Mouse (Mus musculus) lung, embryonic 15.5 days (tissue): Measurements from ENCODE around the gene Hoxa7. TPM values are rescaled to one million over a fixed set of nuclear protein-coding genes. Genes with fewer than 3 reads are reported as not detected.

Experiments used
- ATAC-seq: fragments of 200-750 bp; cut with Nextera tagmentation; 2 replicates; pipeline ENCODE4 v1.8.0; 2017; ENCODE audit warnings: moderate number of reproducible peaks, borderline replicate concordance; ENCODE audit not compliant: low FRiP score, low TSS enrichment; ENCODE audit errors: extremely low read depth
- H3K27ac ChIP-seq: fragments of 300-500 bp; sonication (generic); 2 replicates; pipeline ENCODE4 v1.5.1; 2015; ENCODE audit warnings: moderate library complexity, mild to moderate bottlenecking, inconsistent platforms
- H3K27me3 ChIP-seq: fragments of 300-500 bp; sonication (generic); 2 replicates; pipeline ENCODE4 v1.6.1; 2015; ENCODE audit warnings: inconsistent platforms
- H3K36me3 ChIP-seq: fragments of 300-500 bp; sonication (generic); 2 replicates; pipeline ENCODE4 v1.6.1; 2015; ENCODE audit warnings: inconsistent platforms
- H3K4me1 ChIP-seq: fragments of 300-500 bp; sonication (generic); 2 replicates; pipeline ENCODE4 v1.6.1; 2015; ENCODE audit warnings: inconsistent platforms
- H3K4me2 ChIP-seq: fragments of 300-500 bp; sonication (generic); 2 replicates; pipeline ENCODE4 v1.6.1; 2015; ENCODE audit warnings: inconsistent platforms, mild to moderate bottlenecking, moderate library complexity
- H3K4me3 ChIP-seq: fragments of 300-500 bp; sonication (generic); 2 replicates; pipeline ENCODE4 v1.5.1; 2015; ENCODE audit warnings: mild to moderate bottlenecking, inconsistent platforms
- H3K9ac ChIP-seq: fragments of 300-500 bp; sonication (generic); 2 replicates; pipeline ENCODE4 v1.6.1; 2015; ENCODE audit warnings: inconsistent platforms
- H3K9me3 ChIP-seq: fragments of 300-500 bp; sonication (generic); 2 replicates; pipeline ENCODE4 v1.6.1; 2016; ENCODE audit warnings: inconsistent platforms
- WGBS: fragments of 180-500 bp; shearing (Covaris S2); methylation state at CpG from one replicate; pipeline ENCODE4 v1.1.7; 2015; 5-methylcytosine and 5-hydroxymethylcytosine counted together
- polyA plus RNA-seq: library from polyadenylated mRNA; unstranded; fragments of >200 nt; fragmentation: Nextera tagmentation; extraction: Ambion mirVana; gene quantifications from 2 replicates; pipeline ENCODE4 v1.2.1, GENCODE M21; 2015

Hoxa7 gene
- polyA plus RNA-seq, 1 experiment from 2014 or later = 5.5 TPM

DNA sequence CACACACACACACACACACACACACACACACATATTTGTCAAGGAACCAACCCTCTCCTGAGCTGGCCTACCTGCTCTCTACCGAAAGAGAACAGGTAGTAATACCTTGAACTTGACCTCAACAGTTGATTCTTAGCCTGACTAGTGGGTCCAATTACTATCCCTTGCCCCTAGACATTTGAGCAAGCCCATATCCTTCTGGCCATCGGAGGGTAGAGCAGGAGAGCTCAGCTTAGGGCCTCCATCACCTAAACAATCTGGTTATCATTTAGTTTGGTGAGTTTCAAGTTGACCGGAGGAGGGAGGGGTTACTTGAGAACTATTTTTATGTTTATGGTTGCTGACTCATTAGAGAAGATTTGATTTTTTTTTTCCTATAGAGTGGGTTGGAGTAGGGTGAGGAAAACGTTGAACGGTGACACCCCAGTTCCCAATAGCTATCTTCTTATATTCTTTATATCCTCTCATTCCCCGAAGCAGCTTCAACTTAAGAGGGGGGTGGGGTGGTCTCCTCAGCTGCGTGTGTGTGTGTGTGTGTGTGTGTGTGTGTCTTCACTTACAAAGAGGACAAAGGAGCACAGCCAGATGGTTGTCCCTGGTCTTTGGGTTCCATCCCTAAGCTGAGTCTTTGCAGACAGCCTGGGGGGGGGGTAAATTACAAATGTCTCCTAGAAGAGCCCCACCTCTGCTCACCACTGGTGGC, 29.7 kb upstream of the Hoxa7 start:
- 7% methylated on average over 7 of the region's 7 CpGs for WGBS
- no peak overlapping the region for H3K4me3 ChIP-seq
- no peak overlapping the region for H3K27ac ChIP-seq
- H3K4me2 ChIP-seq = no peak overlapping the region
- peaks cover 97% of the 10 kb centered on the region for H3K27me3 ChIP-seq
- no peak for ATAC-seq
- H3K4me1 ChIP-seq = peaks cover 10% of the 10 kb centered on the region
- H3K36me3 ChIP-seq = no peaks in the 10 kb centered on the region
- no peaks in the 10 kb centered on the region for H3K9me3 ChIP-seq
- H3K9ac ChIP-seq = no peak overlapping the region

DNA sequence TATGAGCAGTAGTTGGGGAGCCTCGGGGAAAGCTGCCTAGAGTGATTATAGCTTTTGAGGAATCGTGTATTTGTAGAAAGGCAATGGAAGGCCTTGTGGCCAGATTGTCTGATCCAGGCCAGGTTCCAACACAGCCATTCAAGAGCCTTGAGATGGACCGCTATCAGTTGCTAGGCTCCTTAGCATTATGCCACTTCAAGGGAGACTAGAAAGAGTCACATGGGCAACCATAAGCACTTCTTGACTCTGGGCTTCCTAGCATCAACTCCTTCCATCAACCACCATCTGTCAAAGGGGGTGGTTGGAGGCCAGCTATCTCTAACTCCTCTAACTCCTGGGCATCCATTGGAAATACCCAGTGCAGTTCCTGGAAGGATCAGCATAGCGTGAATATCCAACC, 28.2 kb upstream of the Hoxa7 start:
- Histone ChIP-seq H3K4me2 (no peak overlapping the region), H3K4me3 (no peak overlapping the region), H3K4me1 (peaks cover 18% of the 10 kb centered on the region), H3K27ac (no peak overlapping the region), H3K36me3 (no peaks in the 10 kb centered on the region), H3K27me3 (peaks cover 99% of the 10 kb centered on the region), H3K9me3 (no peaks in the 10 kb centered on the region), H3K9ac (no peak overlapping the region)
- no peak for ATAC-seq
- 4% methylated on average over 4 of the region's 4 CpGs for WGBS

DNA sequence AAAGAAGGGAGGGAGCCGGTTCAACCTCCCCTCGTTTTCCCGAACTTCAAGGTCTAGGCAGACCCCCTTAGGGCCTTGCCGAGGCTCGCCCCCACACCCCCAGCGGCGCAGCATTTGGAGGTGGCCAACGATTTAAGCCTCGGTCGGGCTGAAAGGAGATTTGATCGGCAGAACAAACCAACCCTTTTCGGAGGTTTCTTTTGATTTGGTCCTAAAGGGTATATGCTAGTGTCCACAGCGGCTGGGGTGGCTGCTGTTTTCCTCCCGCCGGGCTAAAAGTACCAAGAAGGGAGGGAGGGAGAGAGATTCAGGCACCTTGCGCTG, 27.7 kb upstream of the Hoxa7 start:
- no peaks in the 10 kb centered on the region for H3K9me3 ChIP-seq
- H3K36me3 ChIP-seq = no peaks in the 10 kb centered on the region
- peaks cover 99% of the 10 kb centered on the region for H3K27me3 ChIP-seq
- H3K4me2 ChIP-seq = no peak overlapping the region
- no peak for ATAC-seq
- WGBS = 1% methylated on average over 16 of the region's 16 CpGs
- H3K4me1 ChIP-seq = peaks cover 18% of the 10 kb centered on the region
- no peak overlapping the region for H3K27ac ChIP-seq
- H3K4me3 ChIP-seq = 0 out of 2 replicates have a peak overlapping the region, but pooled peaks have one; percentile 4
- H3K9ac ChIP-seq = no peak overlapping the region

DNA sequence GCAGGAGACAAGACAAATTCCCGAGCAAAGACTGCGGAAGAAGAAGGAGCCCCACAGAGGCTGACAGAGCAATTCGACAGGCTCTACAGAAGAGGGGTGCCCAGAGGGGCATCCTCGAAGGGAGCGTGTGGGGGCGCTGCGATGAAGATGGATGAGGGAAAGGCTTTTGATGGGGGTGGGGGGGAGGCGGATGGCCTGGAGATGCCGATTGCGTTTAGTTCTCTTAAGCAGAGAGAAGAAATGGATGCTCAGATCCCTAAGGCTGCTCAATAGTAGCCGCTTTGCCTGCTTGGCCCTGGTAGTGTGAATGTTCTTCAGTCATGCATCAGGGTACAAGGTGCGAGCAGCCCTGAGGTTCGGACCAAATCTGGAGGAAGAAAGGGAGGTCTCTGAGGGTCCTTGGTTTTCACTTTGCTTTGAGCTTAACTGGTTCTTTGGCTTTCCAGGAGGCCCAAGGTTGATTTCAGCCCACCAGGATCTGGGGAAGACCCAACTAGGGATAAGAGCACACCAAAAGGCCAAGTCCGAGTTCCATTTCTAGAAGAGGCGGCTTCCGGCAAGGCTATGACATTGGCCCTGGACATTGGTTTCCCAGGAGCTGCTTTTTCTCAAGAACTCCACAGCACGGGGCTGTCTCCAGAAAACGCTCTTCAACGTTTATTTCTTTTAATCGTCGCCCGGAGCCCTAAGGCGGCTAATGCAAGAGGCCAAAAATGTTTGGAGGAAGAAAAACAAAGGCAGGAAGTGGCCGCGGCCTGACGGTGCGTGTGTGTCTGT, 27.2 kb upstream of the Hoxa7 start:
- peaks cover 18% of the 10 kb centered on the region for H3K4me1 ChIP-seq
- H3K4me3 ChIP-seq = 0 out of 2 replicates have a peak overlapping the region, but pooled peaks have one; percentile 4
- peaks cover 99% of the 10 kb centered on the region for H3K27me3 ChIP-seq
- no peaks in the 10 kb centered on the region for H3K9me3 ChIP-seq
- H3K9ac ChIP-seq = no peak overlapping the region
- WGBS = 2% methylated on average over 27 of the region's 27 CpGs
- H3K27ac ChIP-seq = no peak overlapping the region
- no peak overlapping the region for H3K4me2 ChIP-seq
- no peak for ATAC-seq
- H3K36me3 ChIP-seq = no peaks in the 10 kb centered on the region

DNA sequence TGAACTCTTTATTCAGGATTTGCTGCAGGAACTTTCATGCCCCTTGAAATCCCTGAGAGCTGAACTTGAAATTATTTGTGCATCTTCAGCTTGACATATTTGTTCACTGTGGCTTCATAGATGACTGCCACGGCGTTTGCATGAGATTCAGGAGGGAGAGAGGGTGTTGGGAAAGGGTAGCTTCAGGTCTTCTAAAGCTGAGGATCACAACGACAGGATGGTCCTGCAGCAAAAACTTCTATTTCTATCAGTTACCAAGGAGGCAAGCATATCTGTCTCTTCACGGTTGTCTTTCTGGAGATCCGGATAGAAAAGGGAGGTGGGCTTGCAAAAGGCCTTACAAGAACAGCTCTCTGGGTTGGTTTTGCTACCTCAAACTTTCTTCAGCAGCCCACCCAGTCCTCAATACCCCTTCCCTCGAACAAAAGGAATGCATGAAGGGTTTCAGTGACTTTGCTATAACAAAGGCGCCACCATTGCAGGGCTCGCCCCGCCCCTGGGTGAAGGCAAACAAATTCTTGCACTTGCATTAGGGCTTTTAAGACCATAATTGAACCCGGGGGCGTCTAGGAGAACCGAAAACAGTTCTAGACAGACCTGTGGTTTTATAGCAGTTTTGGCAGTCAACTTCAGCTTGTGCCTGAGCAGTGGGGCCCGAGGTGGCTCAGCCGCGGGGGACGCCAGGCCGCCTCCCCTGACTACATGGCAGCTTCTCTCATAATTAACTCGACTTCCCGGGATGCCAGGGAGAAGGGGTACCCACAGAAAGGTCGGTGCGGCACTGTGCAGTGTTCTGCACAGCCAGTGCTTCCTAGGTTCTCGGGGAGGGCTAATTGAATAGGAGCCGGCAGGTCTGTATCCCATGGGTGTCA, 26.3 kb upstream of the Hoxa7 start:
- no peak overlapping the region for H3K27ac ChIP-seq
- peaks cover 99% of the 10 kb centered on the region for H3K27me3 ChIP-seq
- ATAC-seq = no peak
- H3K36me3 ChIP-seq = no peaks in the 10 kb centered on the region
- no peaks in the 10 kb centered on the region for H3K9me3 ChIP-seq
- no peak overlapping the region for H3K4me3 ChIP-seq
- H3K4me2 ChIP-seq = no peak overlapping the region
- peaks cover 12% of the 10 kb centered on the region; the same call in 1 of the 2 replicates for H3K4me1 ChIP-seq
- no peak overlapping the region for H3K9ac ChIP-seq
- 2% methylated on average over 23 of the region's 23 CpGs for WGBS

DNA sequence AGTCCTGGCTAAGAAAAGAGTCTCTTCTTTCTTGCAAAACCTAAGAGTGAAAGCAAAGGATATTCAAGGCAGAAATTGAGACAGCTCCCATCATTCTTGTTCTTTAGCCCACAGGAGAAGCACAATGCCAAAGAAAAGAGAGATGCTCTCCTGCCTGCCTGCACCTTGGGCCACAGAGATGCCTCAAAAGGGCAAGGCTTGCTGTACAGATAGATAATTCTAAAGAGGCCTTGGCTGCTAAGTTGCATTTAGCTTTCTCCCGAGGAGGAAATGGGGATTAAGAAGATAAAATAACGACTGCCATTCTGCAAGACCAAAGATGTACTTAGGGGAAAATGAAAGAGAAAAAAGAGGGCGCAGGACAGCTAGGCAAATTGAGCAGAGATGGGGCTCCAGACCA, 25.3 kb upstream of the Hoxa7 start:
- H3K9me3 ChIP-seq = no peaks in the 10 kb centered on the region
- ATAC-seq = no peak
- H3K9ac ChIP-seq = no peak overlapping the region
- no peak overlapping the region for H3K4me2 ChIP-seq
- no peaks in the 10 kb centered on the region for H3K36me3 ChIP-seq
- peaks cover 12% of the 10 kb centered on the region; the same call in 1 of the 2 replicates for H3K4me1 ChIP-seq
- 2% methylated on average over 3 of the region's 3 CpGs for WGBS
- H3K27ac ChIP-seq = no peak overlapping the region
- peaks cover 99% of the 10 kb centered on the region for H3K27me3 ChIP-seq
- H3K4me3 ChIP-seq = no peak overlapping the region

DNA sequence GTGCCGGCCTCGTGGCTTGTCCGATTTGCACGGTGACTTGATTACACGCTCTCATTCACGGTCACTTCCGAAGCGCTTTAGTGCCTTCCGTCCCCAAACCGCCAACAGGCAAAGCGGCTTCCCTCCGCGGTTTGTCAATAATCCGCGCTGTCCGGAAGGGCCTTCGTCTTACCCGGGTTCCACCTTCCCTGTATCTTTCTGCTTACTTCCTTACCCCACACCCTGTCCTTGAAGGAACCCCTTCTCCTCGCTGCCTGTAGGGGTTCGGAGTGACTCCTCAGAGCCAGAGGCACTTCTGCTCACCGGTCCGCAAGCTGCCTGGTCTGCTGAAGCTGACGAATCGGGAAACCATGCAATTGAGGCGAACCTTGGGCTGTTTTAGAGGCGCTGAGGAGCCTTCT, 24.7 kb upstream of the Hoxa7 start:
- Histone ChIP-seq H3K4me2 (no peak overlapping the region), H3K9me3 (no peaks in the 10 kb centered on the region), H3K27me3 (peaks cover 99% of the 10 kb centered on the region), H3K9ac (no peak overlapping the region), H3K4me1 (peaks cover 12% of the 10 kb centered on the region; the same call in 1 of the 2 replicates), H3K4me3 (no peak overlapping the region), H3K36me3 (no peaks in the 10 kb centered on the region), H3K27ac (no peak overlapping the region)
- no peak for ATAC-seq
- 2% methylated on average over 26 of the region's 26 CpGs for WGBS

DNA sequence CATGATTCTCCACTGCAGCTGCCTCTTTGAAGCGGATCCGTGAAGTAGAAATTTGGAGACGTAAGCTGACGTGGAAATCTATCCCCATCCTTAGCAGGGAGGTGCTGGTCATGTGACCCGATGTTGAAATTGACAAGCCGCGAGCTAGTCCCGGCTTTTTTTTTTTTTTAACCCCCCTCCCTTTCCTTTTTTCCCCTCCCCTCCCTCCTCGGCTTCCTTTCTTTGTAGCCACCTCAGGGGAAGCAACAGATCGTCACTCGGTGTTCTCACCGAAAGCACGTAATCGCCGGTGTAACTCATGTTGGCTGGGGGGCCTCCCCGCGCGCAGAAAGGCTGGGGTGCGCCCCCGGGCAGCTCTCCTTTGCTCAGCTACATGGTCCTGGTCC, 24.1 kb upstream of the Hoxa7 start, which contains the start of gene Hoxa11:
Gene Hoxa11 (minus strand): TSS at position 54 of the 386 bp plus-strand sequence.
- no peak for ATAC-seq
- Histone ChIP-seq H3K27me3 (peaks cover 99% of the 10 kb centered on the region), H3K27ac (no peak within 1 kb of the TSS), H3K9me3 (no peaks in the 10 kb centered on the region), H3K4me2 (no peak within 1 kb of the TSS; the same call in 1 of the 2 replicates), H3K9ac (no peak within 1 kb of the TSS), H3K4me1 (peaks cover 12% of the 10 kb centered on the region; the same call in 1 of the 2 replicates), H3K36me3 (no peaks in the 10 kb centered on the region), H3K4me3 (peak within 1 kb of the TSS; percentile 8; the same call in 1 of the 2 replicates)
- WGBS = 1% methylated on average over 20 of the region's 20 CpGs

DNA sequence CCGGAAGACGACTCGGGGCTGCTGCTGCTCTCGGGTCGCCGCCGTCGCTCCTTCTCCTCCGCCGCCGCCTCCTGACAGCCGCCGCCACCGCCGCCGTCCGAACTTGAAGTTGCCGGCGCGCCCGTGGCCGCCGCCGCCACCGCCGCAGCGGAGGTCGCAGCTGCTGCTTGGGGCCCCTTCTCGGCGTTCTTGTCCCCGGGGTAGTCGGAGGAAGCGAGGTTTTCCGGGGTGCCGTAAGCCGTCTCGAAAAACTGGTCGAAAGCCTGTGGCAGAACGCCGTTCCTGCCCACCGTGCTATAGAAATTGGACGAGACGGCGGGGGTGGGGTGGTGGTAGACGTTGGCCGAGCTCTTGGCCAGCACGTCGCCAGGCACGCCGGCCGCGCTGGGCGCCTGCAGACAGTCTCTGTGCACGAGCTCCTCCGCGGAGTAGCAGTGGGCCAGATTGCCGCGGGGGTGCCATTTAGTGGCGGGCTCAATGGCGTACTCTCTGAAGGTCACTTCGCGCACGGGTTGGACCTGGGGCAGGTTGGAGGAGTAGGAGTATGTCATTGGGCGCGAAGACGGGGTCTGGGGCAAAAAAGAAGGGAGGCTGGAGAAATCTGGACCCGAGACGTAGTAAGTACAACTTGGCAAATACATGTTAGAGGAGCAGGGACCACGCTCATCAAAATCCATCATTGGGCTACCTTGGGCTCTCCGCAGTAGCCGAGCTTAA, 23.5 kb upstream of the Hoxa7 start:
- under 1% methylated on average over 71 of the region's 71 CpGs for WGBS
- H3K4me2 ChIP-seq = no peak overlapping the region
- no peaks in the 10 kb centered on the region for H3K9me3 ChIP-seq
- peaks cover 13% of the 10 kb centered on the region for H3K4me1 ChIP-seq
- H3K27me3 ChIP-seq = peaks cover 100% of the 10 kb centered on the region
- peak overlapping the region; percentile 8; the same call in 1 of the 2 replicates for H3K4me3 ChIP-seq
- H3K36me3 ChIP-seq = no peaks in the 10 kb centered on the region
- no peak overlapping the region for H3K9ac ChIP-seq
- no peak for ATAC-seq
- H3K27ac ChIP-seq = no peak overlapping the region

DNA sequence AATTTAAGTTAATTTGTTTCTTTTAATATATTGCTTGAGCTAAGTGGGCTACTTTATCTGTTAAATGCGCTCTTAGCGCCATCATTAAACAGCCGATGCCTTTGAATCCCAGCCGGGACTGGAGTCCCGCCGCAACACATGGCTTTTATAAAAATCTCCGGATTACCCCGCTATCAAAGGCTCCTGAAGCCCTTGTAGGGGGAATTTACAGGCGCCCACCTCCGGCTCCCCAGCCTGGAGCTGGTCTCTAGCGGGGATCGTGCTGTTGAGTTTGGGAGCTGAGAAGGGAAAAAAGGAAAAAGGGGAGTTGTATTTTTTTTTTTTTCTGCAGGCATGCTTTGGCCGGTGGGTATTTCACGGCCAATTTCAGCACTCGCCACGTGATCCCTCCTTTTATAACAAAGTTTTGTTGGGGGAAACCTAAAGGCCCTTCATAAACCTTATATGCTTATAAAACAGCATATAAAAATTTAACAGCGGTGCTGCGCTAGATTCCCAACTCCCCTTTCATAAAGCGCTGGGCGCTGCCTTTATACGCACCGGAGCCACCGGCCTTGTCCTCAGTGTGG, 22.9 kb upstream of the Hoxa7 start:
- Histone ChIP-seq H3K4me2 (no peak overlapping the region), H3K9ac (no peak overlapping the region)

DNA sequence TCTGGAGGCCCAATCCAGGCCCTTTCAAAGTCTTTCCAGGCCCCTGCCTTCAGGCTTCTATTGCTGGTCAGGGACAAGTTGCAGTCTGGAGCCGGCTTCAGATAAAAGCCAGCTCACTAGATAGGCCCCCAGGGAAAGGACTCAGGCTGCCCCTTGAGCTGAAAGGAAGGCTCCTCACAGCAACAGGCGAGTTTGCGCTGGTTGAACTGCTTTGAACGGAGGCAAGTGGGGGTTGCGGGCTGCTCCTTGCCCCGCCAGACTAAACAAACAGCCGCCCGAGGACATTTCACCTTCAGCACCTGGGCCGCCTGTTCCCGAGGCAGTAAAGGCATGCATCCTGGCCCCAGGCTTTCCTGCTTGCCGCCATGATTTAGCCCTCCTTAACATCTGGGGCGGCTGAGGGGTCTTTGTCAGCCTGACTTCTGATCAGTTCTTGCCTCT, 22.0 kb upstream of the Hoxa7 start:
- Histone ChIP-seq H3K36me3 (no peaks in the 10 kb centered on the region), H3K9me3 (no peaks in the 10 kb centered on the region), H3K4me1 (peaks cover 11% of the 10 kb centered on the region), H3K9ac (no peak overlapping the region), H3K27me3 (peaks cover 99% of the 10 kb centered on the region), H3K4me2 (no peak overlapping the region), H3K4me3 (no peak overlapping the region), H3K27ac (no peak overlapping the region)
- 4% methylated on average over 12 of the region's 12 CpGs for WGBS
- no peak for ATAC-seq

More for the DNA sequence above, 22.9 kb upstream of the Hoxa7 start:
- ATAC-seq = no peak
- Histone ChIP-seq H3K36me3 (no peaks in the 10 kb centered on the region), H3K4me3 (no peak overlapping the region; the same call in 1 of the 2 replicates), H3K27me3 (peaks cover 100% of the 10 kb centered on the region), H3K9me3 (no peaks in the 10 kb centered on the region), H3K4me1 (peaks cover 15% of the 10 kb centered on the region), H3K27ac (no peak overlapping the region)
- WGBS = 2% methylated on average over 23 of the region's 23 CpGs
